Mouse (Mus musculus) MEL (cell line): ENCODE measurements around the gene Ebf4. TPM values are rescaled to one million over a fixed set of nuclear protein-coding genes. Genes with fewer than 3 reads are reported as not detected.

Experiments used
- DNase-seq: peaks from one replicate; pipeline ENCODE4 v3.0.0; 2011; ENCODE audit warnings: low read depth, low spot score
- H3K27ac ChIP-seq: 2 replicates; pipeline ENCODE4 v1.5.1; 2012; ENCODE audit warnings: low read depth, mild to moderate bottlenecking, control low read depth, low read length, moderate library complexity; ENCODE audit not compliant: control insufficient read depth
- H3K27me3 ChIP-seq, 2 experiments: fragments of 150-350 bp in 1 of 2; sonication (generic) in 1 of 2; 2 replicates each; pipeline ENCODE4 v1.6.1; 2012; ENCODE audit warnings: low read length in 2 of 2, mild to moderate bottlenecking in 2 of 2, improper control_type of control experiment in 1 of 2, moderate library complexity in 1 of 2; ENCODE audit not compliant: insufficient read depth in 2 of 2, control insufficient read depth in 1 of 2
- H3K36me3 ChIP-seq, 2 experiments: 2 replicates each; pipeline ENCODE4 v1.6.1; 2012 to 2014; ENCODE audit warnings: low read length in 2 of 2, improper control_type of control experiment in 1 of 2, inconsistent platforms in 1 of 2, mild to moderate bottlenecking in 1 of 2; ENCODE audit not compliant: insufficient read depth in 2 of 2, control insufficient read depth in 1 of 2
- H3K4me1 ChIP-seq, 2 experiments: fragments of 150-350 bp in 1 of 2; sonication (generic) in 1 of 2; 2 replicates each; pipeline ENCODE4 v1.6.1; 2012; ENCODE audit warnings: low read length in 2 of 2, improper control_type of control experiment in 1 of 2, mild to moderate bottlenecking in 1 of 2; ENCODE audit not compliant: insufficient read depth in 2 of 2, control insufficient read depth in 1 of 2
- H3K4me3 ChIP-seq, 2 experiments: fragments of 150-350 bp in 1 of 2; sonication (generic) in 1 of 2; 2 replicates each; pipeline ENCODE4 v1.5.1; 2012; ENCODE audit warnings: low read depth in 2 of 2, low read length in 2 of 2, mild to moderate bottlenecking in 2 of 2, moderate library complexity in 2 of 2, control low read depth in 1 of 2, improper control_type of control experiment in 1 of 2; ENCODE audit not compliant: control insufficient read depth in 1 of 2, insufficient read depth in 1 of 2
- H3K79me2 ChIP-seq: 2 replicates; pipeline ENCODE4 v1.6.1; 2012; ENCODE audit warnings: mild to moderate bottlenecking, low read length, moderate library complexity; ENCODE audit not compliant: control insufficient read depth, poor library complexity, insufficient read depth
- H3K9ac ChIP-seq: 2 replicates; pipeline ENCODE4 v1.6.1; 2012; ENCODE audit warnings: low read depth, mild to moderate bottlenecking, control low read depth, low read length, moderate library complexity; ENCODE audit not compliant: control insufficient read depth, poor library complexity, severe bottlenecking
- H3K9me3 ChIP-seq: fragments of 150-350 bp; sonication (generic); replicated peaks from 2 replicates; pipeline ENCODE4 v1.6.1; 2012; ENCODE audit warnings: mild to moderate bottlenecking, low read length, improper control_type of control experiment, moderate library complexity; ENCODE audit not compliant: insufficient read depth
- BHLHE40 ChIP-seq: IDR thresholded peaks from 2 replicates; pipeline ENCODE4 v1.6.1; 2012; ENCODE audit warnings: low read depth, mild to moderate bottlenecking, inconsistent platforms, low read length, improper control_type of control experiment, borderline replicate concordance
- E2F4 ChIP-seq: IDR thresholded peaks from 2 replicates; pipeline ENCODE4 v1.6.1; 2011; ENCODE audit warnings: low read depth, low read length, improper control_type of control experiment, borderline replicate concordance
- ELF1 ChIP-seq: IDR thresholded peaks from 2 replicates; pipeline ENCODE4 v1.6.1; 2014; ENCODE audit warnings: low read depth, mild to moderate bottlenecking, inconsistent platforms, low read length, improper control_type of control experiment, moderate library complexity
- GATA1 ChIP-seq: IDR thresholded peaks from 2 replicates; pipeline ENCODE4 v1.6.1; 2011; ENCODE audit warnings: low read depth, low read length, improper control_type of control experiment
- KAT2A ChIP-seq: conservative IDR thresholded peaks from 2 replicates; pipeline ENCODE4 v1.6.1; 2012; ENCODE audit warnings: low read depth, low read length, improper control_type of control experiment, inconsistent platforms
- MAX ChIP-seq: IDR thresholded peaks from 2 replicates; pipeline ENCODE4 v1.6.1; 2011; ENCODE audit warnings: low read length, improper control_type of control experiment
- MEF2A ChIP-seq: IDR thresholded peaks from 2 replicates; pipeline ENCODE4 v1.6.1; 2014; ENCODE audit warnings: low read depth, mild to moderate bottlenecking, inconsistent platforms, low read length, improper control_type of control experiment; ENCODE audit not compliant: poor library complexity, insufficient replicate concordance, severe bottlenecking; ENCODE audit errors: extremely low read depth
- POLR2AphosphoS5 ChIP-seq: IDR thresholded peaks from 2 replicates; pipeline ENCODE4 v1.6.1; 2012; ENCODE audit warnings: low read depth, borderline replicate concordance, mild to moderate bottlenecking, inconsistent platforms, low read length, moderate library complexity, mixed read lengths
- TAL1 ChIP-seq: IDR thresholded peaks from 2 replicates; pipeline ENCODE4 v1.6.1; 2012; ENCODE audit warnings: mild to moderate bottlenecking, inconsistent platforms, low read length, moderate library complexity, mixed read lengths
- USF1 ChIP-seq: IDR thresholded peaks from 2 replicates; pipeline ENCODE4 v1.6.1; 2014; ENCODE audit warnings: low read depth, mild to moderate bottlenecking, inconsistent platforms, low read length, improper control_type of control experiment, moderate library complexity
- ZMIZ1 ChIP-seq: IDR thresholded peaks from 2 replicates; pipeline ENCODE4 v1.6.1; 2012; ENCODE audit warnings: low read depth, mild to moderate bottlenecking, inconsistent platforms, low read length, improper control_type of control experiment, moderate library complexity
- polyA plus RNA-seq, 2 experiments: library from polyadenylated mRNA; stranded (reverse) in 1 of 2; unstranded in 1 of 2; fragments of >175 nt in 1 of 2; fragments of >200 nt in 1 of 2; gene quantifications; 2 replicates each; pipeline versions ENCODE4 v1.2.1 to v1.2.4; 2012; ENCODE audit warnings: low replicate concordance in 2 of 2, low read depth in 1 of 2; ENCODE audit not compliant: insufficient read length in 2 of 2, insufficient read depth in 1 of 2, missing spikeins in 1 of 2
- total RNA-seq: library from RNA; depleted of rRNA; stranded (reverse); fragments of 300-350 nt; gene quantifications from 2 replicates; pipeline ENCODE4 v1.2.3, GENCODE M21; 2012

The Ebf4 gene
- total and polyA plus RNA-seq, 3 experiments = 0.12 to 0.72 TPM; not detected in 1

DNA sequence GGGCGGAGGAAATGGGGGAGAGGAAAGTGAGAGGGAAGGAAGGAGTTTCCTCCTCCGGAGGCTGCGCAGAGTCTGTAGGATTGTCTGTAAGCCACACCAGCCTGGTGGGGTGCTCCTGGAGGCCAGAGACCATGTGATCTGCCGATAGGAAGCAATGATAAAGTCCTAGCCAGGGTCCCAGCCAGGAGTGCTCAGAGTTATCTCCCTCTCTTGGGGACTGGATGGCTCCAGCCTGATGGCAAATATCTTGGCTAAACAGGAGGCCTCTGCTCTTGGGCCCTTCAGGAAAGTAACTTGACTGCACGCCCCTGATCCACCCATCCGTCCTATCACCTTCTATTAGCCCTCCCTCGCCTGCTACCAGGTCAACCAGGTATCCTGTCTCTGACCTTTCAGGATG lies 46.7 kb upstream of the Ebf4 start:
- no peak overlapping the region for H3K27ac ChIP-seq
- no peaks in the 10 kb centered on the region for H3K4me1 ChIP-seq
- TF ChIP-seq POLR2AphosphoS5 = no peak
- TF ChIP-seq USF1 = 0 out of 2 replicates have a peak, but pooled peaks have one; percentile 34
- no peaks in the 10 kb centered on the region for H3K36me3 ChIP-seq
- H3K4me3 ChIP-seq = no peak overlapping the region
- H3K79me2 ChIP-seq = no peaks in the 10 kb centered on the region
- no peak overlapping the region for H3K9ac ChIP-seq
- peaks cover 4 to 5% of the 10 kb centered on the region in 2 experiments for H3K27me3 ChIP-seq
- H3K9me3 ChIP-seq = no peaks in the 10 kb centered on the region
- peak; percentile 15 for DNase-seq

DNA sequence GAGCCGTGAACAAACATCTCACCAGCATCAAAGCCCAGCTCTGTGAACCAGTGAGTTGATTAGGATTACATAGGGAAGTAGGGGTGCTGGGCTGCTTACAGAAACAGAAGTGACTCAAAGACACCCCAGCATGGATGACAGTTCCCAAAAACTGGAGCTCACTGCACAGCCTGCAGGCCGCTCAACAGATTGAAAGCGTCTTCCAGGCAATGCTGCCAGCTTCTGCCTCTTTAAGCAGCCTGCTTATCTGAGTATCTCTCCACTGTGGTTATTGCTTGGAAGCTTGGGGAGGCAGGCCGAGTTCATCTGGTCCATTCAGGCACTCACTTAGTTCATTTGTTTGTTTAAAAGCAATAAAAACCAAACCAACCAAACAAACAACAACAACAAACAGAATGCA lies 38.2 kb upstream of the Ebf4 start:
- peaks cover 8 to 15% of the 10 kb centered on the region in 2 experiments for H3K4me1 ChIP-seq
- DNase-seq = peak; percentile 57
- H3K4me3 ChIP-seq = no peak overlapping the region
- H3K9me3 ChIP-seq = no peaks in the 10 kb centered on the region
- H3K27me3 ChIP-seq = peaks cover 0 to 2% of the 10 kb centered on the region in 2 experiments; a peak in 1 of 4 replicates
- no peak for TF ChIP-seq ELF1
- no peak for TF ChIP-seq MEF2A
- no peak for TF ChIP-seq ZMIZ1
- TF ChIP-seq KAT2A = no peak
- TF ChIP-seq MAX = no peak
- TF ChIP-seq GATA1 = peak; percentile 29; the same call in 1 of the 2 replicates
- no peak for TF ChIP-seq E2F4
- no peak overlapping the region for H3K9ac ChIP-seq
- no peak overlapping the region for H3K27ac ChIP-seq
- peaks cover 0 to 14% of the 10 kb centered on the region in 2 experiments; a peak in 2 of 4 replicates for H3K36me3 ChIP-seq
- no peaks in the 10 kb centered on the region for H3K79me2 ChIP-seq

DNA sequence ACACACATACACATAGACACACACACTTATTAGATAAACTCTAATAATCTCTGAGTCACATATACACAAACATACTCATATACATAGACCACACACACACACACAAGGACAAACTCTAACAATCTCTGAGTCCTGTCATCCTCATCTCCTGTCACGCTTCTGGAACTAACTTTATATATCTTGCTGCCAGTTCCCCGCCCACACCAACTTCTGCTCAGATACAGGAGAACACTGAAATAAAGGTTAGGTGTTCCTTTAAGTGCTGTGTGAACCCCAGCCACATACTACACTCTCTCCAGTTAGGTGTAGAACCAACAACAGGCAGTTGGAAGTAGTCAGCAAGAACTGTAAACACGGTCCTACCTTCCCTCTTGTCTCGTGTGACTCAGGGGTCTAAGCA lies 34.1 kb upstream of the Ebf4 start:
- H3K27ac ChIP-seq = no peak overlapping the region
- no peaks in the 10 kb centered on the region for H3K79me2 ChIP-seq
- no peak overlapping the region for H3K4me3 ChIP-seq
- TF ChIP-seq TAL1 (no peak), BHLHE40 (0 out of 2 replicates have a peak, but pooled peaks have one; percentile 31)
- DNase-seq = peak; percentile 52
- no peaks in the 10 kb centered on the region for H3K27me3 ChIP-seq
- H3K9me3 ChIP-seq = no peaks in the 10 kb centered on the region
- H3K36me3 ChIP-seq = peaks cover 0 to 37% of the 10 kb centered on the region in 2 experiments; a peak in 2 of 4 replicates
- H3K9ac ChIP-seq = no peak overlapping the region
- H3K4me1 ChIP-seq = peaks cover 16 to 45% of the 10 kb centered on the region in 2 experiments
